Mouse (Mus musculus): ENCODE data around the gene Mrpl51. TPM values are rescaled to one million over a fixed set of nuclear protein-coding genes. Genes with fewer than 3 reads are reported as not detected.

The Mrpl51 gene
- polyA plus RNA-seq, 1 experiment from 2014 or later = 251 TPM

DNA sequence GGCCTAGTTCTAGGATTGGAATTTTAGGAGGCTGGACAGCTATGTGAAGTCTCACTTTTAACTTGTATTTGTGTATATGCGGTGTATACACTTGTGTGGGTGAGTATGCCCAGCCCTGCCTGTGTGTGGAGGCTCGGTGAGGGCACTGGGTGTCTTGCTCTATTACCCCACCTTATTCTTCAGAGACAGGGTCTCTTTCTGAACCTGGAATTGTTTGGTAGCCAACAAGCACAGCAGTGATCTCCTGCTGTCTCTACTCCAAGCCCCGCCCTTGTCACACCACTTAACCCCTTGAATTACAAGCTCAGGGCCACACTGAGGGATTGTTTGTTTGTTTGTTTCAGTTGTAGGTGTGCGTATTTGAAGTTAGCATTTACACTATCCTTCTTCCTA is 40.4 kb downstream of the Mrpl51 start:
- peak overlapping the region; percentile 93 for H3K27ac ChIP-seq
- 47% methylated on average over 4 of the region's 4 CpGs for WGBS

DNA sequence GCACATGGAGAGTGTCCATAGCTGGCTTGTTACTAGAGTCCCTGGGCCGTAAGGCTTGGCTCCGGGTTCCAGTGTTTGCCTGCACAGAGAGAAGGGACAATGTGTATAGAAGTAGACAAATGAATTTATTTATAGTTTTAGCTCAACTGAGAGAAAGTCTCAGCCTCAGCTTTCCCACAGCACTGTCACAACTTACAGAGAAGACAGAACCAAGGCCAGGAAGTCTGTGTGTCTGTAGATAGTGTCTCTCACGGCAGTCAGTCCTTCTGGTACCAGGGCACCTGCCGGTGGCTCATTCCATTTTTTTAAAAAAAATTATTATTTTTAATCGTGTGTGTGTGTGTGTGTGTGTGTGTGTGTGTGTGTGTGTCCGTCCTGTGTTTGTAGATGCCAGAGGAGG is 40.9 kb downstream of the Mrpl51 start:
- WGBS = 70% methylated on average over 6 of the region's 6 CpGs
- H3K27me3 ChIP-seq (ENCODE audit: insufficient read depth, poor library complexity, severe bottlenecking) = no peaks in the 10 kb centered on the region
- H3K36me3 ChIP-seq = no peaks in the 10 kb centered on the region
- no peak for DNase-seq (ENCODE audit: low spot score)
- peaks cover 42% of the 10 kb centered on the region for H3K4me1 ChIP-seq
- H3K27ac ChIP-seq = peak overlapping the region; percentile 93; the same call in 1 of the 2 replicates
- no peak overlapping the region for H3K4me3 ChIP-seq
- H3K9me3 ChIP-seq = no peaks in the 10 kb centered on the region

More for the DNA sequence above, 40.4 kb downstream of the Mrpl51 start:
- H3K4me1 ChIP-seq = peaks cover 42% of the 10 kb centered on the region
- no peaks in the 10 kb centered on the region for H3K9me3 ChIP-seq
- no peaks in the 10 kb centered on the region for H3K36me3 ChIP-seq
- no peak for DNase-seq (ENCODE audit: low spot score)
- no peaks in the 10 kb centered on the region for H3K27me3 ChIP-seq (ENCODE audit: insufficient read depth, poor library complexity, severe bottlenecking)
- H3K4me3 ChIP-seq = peak overlapping the region; percentile 70

DNA sequence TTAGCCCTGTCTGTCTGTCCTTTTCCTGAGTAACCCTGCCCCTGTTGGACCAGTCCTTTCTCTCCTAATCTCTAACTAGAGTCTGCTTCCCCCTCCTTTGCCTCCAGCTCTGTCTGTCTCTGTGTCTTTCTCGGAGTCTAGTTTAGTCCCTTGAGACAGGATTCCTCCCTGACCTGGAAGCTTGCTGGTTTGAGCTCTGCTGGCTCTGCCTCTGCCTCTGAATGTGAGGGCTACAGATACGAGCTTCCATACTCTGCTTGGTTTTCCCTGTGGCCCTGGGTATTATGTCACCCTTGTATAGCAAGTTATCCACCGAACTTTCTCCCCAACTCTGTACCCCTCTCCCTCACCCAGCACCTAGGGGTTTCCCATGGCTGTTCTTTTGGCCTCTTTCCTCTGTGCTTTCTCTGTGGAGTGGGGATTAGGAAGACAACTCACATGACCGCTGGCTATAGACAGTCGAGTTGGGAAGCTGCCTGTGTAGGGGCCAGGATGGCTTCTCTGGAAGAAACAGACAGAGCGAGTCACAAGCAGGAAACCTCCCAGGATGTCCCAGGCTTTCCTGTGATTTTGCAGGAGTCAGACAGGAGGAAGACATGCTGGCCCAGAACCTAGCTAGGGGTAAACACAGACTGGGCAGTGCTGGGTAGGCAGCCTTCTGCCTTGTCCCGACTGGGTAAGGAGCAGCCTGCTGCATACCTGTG is 42.4 kb downstream of the Mrpl51 start:
- Histone ChIP-seq H3K9me3 (no peaks in the 10 kb centered on the region), H3K36me3 (no peaks in the 10 kb centered on the region), H3K27me3 (ENCODE audit: insufficient read depth, poor library complexity, severe bottlenecking) (no peaks in the 10 kb centered on the region), H3K4me3 (no peak overlapping the region), H3K27ac (peak overlapping the region; percentile 24), H3K4me1 (peaks cover 44% of the 10 kb centered on the region)
- WGBS = 44% methylated on average over 7 of the region's 7 CpGs
- DNase-seq (ENCODE audit: low spot score) = no peak

DNA sequence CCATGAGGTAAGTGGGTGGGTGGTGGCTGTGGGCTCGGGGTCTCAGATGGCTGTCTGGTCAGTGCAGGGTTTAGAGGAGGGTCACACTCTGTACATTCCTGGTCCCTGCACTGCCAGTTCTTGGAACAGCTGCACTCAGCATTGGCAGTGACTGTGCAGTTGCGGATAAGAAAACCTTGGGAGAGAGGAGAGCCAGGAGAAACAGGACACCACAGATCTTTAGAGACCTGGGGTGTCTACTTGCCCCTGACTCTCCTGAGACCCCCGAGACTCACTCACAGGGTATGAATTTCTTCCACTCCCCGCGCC is 42.9 kb downstream of the Mrpl51 start:
- peak overlapping the region; percentile 24; the same call in 1 of the 2 replicates for H3K27ac ChIP-seq
- peaks cover 44% of the 10 kb centered on the region for H3K4me1 ChIP-seq
- H3K36me3 ChIP-seq = no peaks in the 10 kb centered on the region
- WGBS = 65% methylated on average over 5 of the region's 5 CpGs
- H3K4me3 ChIP-seq = no peak overlapping the region
- DNase-seq (ENCODE audit: low spot score) = no peak
- no peaks in the 10 kb centered on the region for H3K27me3 ChIP-seq (ENCODE audit: insufficient read depth, poor library complexity, severe bottlenecking)
- H3K9me3 ChIP-seq = no peaks in the 10 kb centered on the region

DNA sequence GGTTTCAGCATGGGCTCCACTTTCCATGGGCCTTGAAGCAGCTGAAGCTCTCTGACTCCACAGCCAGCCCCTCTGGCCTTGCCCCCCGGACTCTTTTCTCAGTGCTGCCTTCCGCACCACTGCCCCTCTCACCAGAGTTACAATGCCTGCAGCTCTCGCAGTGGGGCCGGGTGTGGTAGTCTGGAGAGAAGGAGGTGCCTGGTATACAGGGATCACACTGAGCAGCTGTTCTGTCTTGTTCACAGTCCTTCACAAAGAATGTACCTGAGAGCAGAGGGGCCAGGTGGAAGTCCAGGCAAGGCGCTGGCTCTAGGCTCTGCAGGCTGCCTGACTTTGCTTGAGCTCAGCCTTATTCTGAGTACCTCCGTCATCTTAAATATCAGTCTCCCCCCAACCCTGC is 44.7 kb downstream of the Mrpl51 start:
- Histone ChIP-seq H3K27me3 (ENCODE audit: insufficient read depth, poor library complexity, severe bottlenecking) (no peaks in the 10 kb centered on the region), H3K4me1 (peaks cover 41% of the 10 kb centered on the region), H3K36me3 (no peaks in the 10 kb centered on the region), H3K9me3 (no peaks in the 10 kb centered on the region), H3K27ac (no peak overlapping the region), H3K4me3 (no peak overlapping the region)
- WGBS = 83% methylated on average over 6 of the region's 6 CpGs
- no peak for DNase-seq (ENCODE audit: low spot score)

DNA sequence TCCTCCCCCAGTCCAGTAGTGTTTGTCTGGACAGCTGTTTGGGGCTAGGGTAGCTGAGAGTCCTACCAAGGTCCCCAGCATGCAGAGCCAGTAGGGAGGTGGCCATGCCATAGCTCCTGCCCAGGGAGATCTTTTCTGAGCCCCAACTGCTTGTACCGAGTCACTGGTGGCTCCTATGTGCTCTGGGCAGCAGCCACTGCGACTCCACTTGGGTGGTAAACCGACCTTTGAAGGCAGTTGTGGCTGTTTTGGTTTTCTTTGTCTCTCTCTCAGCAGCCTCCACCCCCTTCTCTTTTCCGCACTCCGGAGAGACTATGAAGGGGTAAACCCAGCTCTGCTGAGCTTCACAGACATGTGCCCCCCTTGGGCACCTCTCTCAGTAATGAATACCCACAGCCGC is 45.2 kb downstream of the Mrpl51 start, which contains the start of gene Cd27:
TSS of gene Cd27 (minus strand) at position 229 of the 400 bp plus-strand sequence.
- H3K4me1 ChIP-seq = peaks cover 36% of the 10 kb centered on the region
- no peak within 1 kb of the TSS for H3K4me3 ChIP-seq
- 50% methylated on average over 6 of the region's 6 CpGs for WGBS
- H3K27ac ChIP-seq = no peak within 1 kb of the TSS
- H3K36me3 ChIP-seq = no peaks in the 10 kb centered on the region
- H3K9me3 ChIP-seq = no peaks in the 10 kb centered on the region
- H3K27me3 ChIP-seq (ENCODE audit: insufficient read depth, poor library complexity, severe bottlenecking) = no peaks in the 10 kb centered on the region
- DNase-seq (ENCODE audit: low spot score) = no peak

DNA sequence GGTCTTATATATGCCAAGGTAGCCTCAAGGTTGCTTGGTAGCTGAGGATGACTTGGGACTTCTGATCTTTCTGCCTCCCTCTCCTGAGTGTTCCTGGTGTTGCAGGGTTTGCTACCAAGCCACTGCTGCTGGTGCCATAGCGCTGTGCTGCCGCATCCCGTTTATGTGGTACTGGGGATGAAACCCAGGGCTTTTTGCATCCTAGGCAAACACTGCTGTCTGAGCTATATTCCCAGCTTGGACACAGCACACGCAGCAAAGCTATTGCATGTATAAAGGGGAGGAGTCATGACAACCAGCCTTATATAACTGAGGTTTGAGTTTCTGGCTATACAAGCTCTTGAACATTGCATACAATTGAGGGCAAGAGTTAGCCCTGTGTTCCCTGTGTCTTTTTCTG is 45.8 kb downstream of the Mrpl51 start:
- Histone ChIP-seq H3K4me1 (peaks cover 30% of the 10 kb centered on the region), H3K9me3 (no peaks in the 10 kb centered on the region), H3K27ac (no peak overlapping the region), H3K36me3 (no peaks in the 10 kb centered on the region), H3K4me3 (no peak overlapping the region), H3K27me3 (ENCODE audit: insufficient read depth, poor library complexity, severe bottlenecking) (no peaks in the 10 kb centered on the region)
- WGBS = 81% methylated on average over 4 of the region's 4 CpGs
- no peak for DNase-seq (ENCODE audit: low spot score)

DNA sequence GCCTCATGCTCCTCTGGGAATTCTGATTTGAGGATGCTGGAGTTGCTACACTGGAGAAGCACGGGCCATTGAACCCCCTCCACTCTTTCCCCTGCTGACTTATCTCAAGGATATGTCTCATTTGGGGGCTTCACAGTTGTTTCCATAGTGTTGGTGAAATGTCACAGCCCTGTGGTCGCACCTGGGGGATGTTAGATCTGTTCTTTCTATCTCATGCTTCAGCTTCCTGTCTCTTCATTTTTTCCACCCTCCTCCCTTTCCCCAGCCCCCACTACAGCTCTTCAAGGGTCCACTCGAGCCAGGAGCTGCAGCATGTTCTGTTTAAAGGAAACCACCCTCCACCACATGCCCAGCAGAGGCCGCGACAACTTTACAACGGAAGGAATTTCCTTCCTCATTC is 46.8 kb downstream of the Mrpl51 start:
- no peak for DNase-seq (ENCODE audit: low spot score)
- no peaks in the 10 kb centered on the region for H3K9me3 ChIP-seq
- no peaks in the 10 kb centered on the region for H3K27me3 ChIP-seq (ENCODE audit: insufficient read depth, poor library complexity, severe bottlenecking)
- peaks cover 23% of the 10 kb centered on the region for H3K4me1 ChIP-seq
- H3K27ac ChIP-seq = no peak overlapping the region
- 51% methylated on average over 6 of the region's 6 CpGs for WGBS
- no peak overlapping the region for H3K4me3 ChIP-seq
- H3K36me3 ChIP-seq = no peaks in the 10 kb centered on the region

DNA sequence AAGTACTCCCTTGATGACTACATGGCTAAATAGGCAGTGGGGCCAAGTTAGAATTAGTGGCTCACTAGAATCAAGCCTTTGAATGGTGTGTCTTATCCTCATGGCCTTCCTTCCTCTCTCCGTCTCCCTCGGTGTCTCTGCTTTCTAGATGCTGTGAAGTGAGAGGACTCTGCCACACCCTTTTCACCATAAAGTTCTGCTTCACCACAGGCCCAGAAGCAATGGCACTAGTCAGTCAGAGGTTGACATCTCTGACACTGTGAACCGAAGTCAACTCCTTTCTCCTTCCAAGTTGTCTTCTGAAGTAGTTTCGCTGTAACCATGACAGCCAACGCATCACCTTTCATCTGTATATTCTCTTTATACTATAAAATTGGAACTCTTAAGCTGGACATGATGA is 47.9 kb downstream of the Mrpl51 start:
- Histone ChIP-seq H3K27ac (no peak overlapping the region), H3K36me3 (no peaks in the 10 kb centered on the region), H3K4me3 (no peak overlapping the region), H3K27me3 (ENCODE audit: insufficient read depth, poor library complexity, severe bottlenecking) (no peaks in the 10 kb centered on the region), H3K4me1 (peaks cover 11% of the 10 kb centered on the region), H3K9me3 (no peaks in the 10 kb centered on the region)
- DNase-seq (ENCODE audit: low spot score) = no peak
- WGBS = 90% methylated on average over 5 of the region's 5 CpGs

DNA sequence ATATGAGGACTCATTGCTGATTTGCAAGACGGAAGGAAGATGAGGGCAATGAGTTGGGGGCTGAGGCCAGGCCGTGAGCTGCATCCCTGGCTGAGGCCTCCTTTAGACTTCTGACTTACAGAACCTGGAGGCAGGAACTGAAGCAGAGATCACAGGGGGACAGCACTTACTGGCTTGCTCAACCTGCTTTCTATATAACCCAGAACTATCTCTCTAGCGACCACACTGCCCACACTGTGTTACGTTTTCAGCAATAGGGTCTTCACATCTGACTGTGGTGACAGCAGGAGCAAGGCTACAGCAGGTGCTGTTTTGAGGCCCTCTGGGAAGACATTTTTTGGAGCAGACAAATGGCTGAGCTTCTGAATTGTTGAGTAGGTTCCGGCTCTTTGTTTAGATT is 49.0 kb downstream of the Mrpl51 start:
- no peaks in the 10 kb centered on the region for H3K36me3 ChIP-seq
- H3K27me3 ChIP-seq (ENCODE audit: insufficient read depth, poor library complexity, severe bottlenecking) = no peaks in the 10 kb centered on the region
- H3K4me1 ChIP-seq = 0 out of 2 replicates have a peak, but pooled peaks cover 9% of the 10 kb centered on the region
- DNase-seq (ENCODE audit: low spot score) = no peak
- H3K4me3 ChIP-seq = no peak overlapping the region
- no peaks in the 10 kb centered on the region for H3K9me3 ChIP-seq
- 78% methylated on average over 5 of the region's 5 CpGs for WGBS
- no peak overlapping the region for H3K27ac ChIP-seq

DNA sequence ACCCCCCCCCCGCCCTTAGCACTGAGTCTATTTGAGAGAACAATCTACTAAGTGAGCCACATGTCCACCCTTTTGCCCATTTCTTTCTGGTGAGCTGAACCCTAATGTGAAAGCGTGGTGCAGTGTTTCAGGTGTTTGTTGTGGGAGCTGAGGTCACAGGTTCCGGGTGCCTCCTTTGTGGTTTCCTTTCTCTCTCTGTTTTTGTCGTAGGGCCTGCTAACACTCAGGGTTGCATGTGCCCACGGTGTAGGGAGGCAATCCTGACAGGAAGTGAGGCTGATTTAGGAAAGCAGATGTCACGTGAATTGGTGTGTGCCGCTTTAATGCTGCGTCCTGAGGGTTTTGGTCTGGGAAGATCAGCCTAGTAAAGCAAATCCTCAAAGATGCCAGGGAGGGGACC is 50.0 kb downstream of the Mrpl51 start:
- 0 out of 2 replicates have a peak, but pooled peaks cover 9% of the 10 kb centered on the region for H3K4me1 ChIP-seq
- WGBS = 81% methylated on average over 8 of the region's 8 CpGs
- no peak overlapping the region for H3K4me3 ChIP-seq
- no peak for DNase-seq (ENCODE audit: low spot score)
- no peaks in the 10 kb centered on the region for H3K27me3 ChIP-seq (ENCODE audit: insufficient read depth, poor library complexity, severe bottlenecking)
- no peaks in the 10 kb centered on the region for H3K36me3 ChIP-seq
- H3K27ac ChIP-seq = no peak overlapping the region
- no peaks in the 10 kb centered on the region for H3K9me3 ChIP-seq

DNA sequence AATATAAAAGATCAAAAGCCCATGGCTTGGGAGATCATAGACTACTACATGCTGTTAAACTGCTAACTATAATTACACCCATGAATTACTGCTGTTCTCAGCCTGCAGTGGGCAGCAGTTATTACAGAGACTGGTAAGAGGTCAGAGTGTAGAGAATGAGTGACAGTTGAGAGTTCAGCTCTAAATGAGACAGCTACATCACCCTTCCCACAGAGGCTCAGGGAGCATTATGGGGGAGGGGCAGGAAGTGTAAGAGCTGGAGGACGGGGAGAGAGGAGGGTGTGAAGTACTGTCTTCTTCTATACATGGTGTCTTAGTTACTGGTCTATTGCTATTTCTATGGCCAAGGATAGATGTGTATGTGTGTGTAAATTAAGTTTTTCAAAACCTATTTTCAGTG is 53.0 kb downstream of the Mrpl51 start:
- H3K4me3 ChIP-seq = no peak overlapping the region
- no peak overlapping the region for H3K27ac ChIP-seq
- H3K4me1 ChIP-seq = 0 out of 2 replicates have a peak, but pooled peaks cover 3% of the 10 kb centered on the region
- 39% methylated on average over 1 of the region's 1 CpGs for WGBS
- no peak for DNase-seq (ENCODE audit: low spot score)
- no peaks in the 10 kb centered on the region for H3K36me3 ChIP-seq
- H3K27me3 ChIP-seq (ENCODE audit: insufficient read depth, poor library complexity, severe bottlenecking) = no peaks in the 10 kb centered on the region; the same call in 1 of the 2 replicates
- H3K9me3 ChIP-seq = no peaks in the 10 kb centered on the region

All from heart, embryonic 10.5 days (tissue).